Mouse (Mus musculus): ENCODE measurements around the gene Myh3. TPM values are rescaled to one million over a fixed set of nuclear protein-coding genes. Genes with fewer than 3 reads are reported as not detected.

The Myh3 gene
- polyA plus RNA-seq, 1 experiment: not detected

GRCm38 (mm10) chr11:67112851-67113202, 34.7 kb downstream of the Myh3 start:
- Histone ChIP-seq H3K4me3 (replicated peaks) (no peak overlapping the region), H3K9me3 (no peaks in the 10 kb centered on the region), H3K36me3 (replicated peaks; ENCODE audit: low read length) (no peaks in the 10 kb centered on the region), H3K27me3 (replicated peaks) (peaks cover 11% of the 10 kb centered on the region), H3K4me1 (no peaks in the 10 kb centered on the region)
- TF ChIP-seq FLI1 (IDR thresholded peaks at IDR 0.05; ENCODE audit: low read length) (no peak), GATA1 (IDR thresholded peaks at IDR 0.05; ENCODE audit: borderline replicate concordance, low read length) (no peak)

DNA sequence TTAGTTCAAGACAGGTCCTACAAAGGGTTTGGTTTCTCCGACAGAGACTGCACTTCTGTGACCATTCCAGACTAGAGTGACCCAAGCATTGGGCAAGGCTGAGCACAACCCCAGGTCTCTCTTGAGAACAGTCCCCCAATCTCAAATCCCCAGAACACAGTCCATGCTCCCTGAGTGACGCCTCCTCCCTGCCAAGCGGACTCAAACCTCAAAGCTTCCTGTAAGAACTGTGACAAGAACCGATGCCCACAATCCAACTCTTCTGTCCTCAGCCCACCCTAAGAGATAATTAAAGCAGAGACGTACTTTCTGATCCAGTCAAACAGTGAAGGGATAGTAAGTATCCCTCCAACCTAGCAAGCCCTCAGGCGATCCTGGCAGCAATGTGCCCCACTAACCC, 35.3 kb downstream of the Myh3 start:
- Histone ChIP-seq H3K27me3 (replicated peaks) (peaks cover 11% of the 10 kb centered on the region), H3K9me3 (no peaks in the 10 kb centered on the region), H3K36me3 (replicated peaks; ENCODE audit: low read length) (no peaks in the 10 kb centered on the region), H3K4me1 (no peaks in the 10 kb centered on the region), H3K4me3 (replicated peaks) (no peak overlapping the region)
- TF ChIP-seq GATA1 (IDR thresholded peaks at IDR 0.05; ENCODE audit: borderline replicate concordance, low read length) (no peak), FLI1 (IDR thresholded peaks at IDR 0.05; ENCODE audit: low read length) (no peak)

DNA sequence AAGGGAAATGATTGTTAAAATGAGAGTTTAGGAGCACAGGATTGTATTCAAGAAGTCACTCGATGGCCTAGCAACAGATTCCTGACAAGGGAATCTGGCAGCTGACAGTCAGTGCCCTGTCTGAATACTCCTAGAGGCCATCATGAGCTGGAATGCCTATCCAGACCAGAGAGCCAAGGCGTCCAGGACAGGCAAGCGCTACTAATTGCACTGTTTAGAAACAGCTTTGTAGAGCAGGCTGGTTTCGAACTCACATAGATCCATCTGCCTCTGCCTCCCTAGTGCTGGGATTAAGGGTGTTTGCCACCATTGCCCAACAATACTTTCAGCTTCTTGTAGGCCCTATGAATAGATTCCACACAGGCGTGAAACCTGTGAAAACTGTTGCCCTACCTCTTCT, 36.2 kb downstream of the Myh3 start:
- Histone ChIP-seq H3K4me3 (replicated peaks) (no peak overlapping the region), H3K36me3 (replicated peaks; ENCODE audit: low read length) (no peaks in the 10 kb centered on the region), H3K9me3 (no peaks in the 10 kb centered on the region), H3K27me3 (replicated peaks) (peaks cover 8% of the 10 kb centered on the region), H3K4me1 (no peaks in the 10 kb centered on the region)
- TF ChIP-seq GATA1 (IDR thresholded peaks at IDR 0.05; ENCODE audit: borderline replicate concordance, low read length): no peak

DNA sequence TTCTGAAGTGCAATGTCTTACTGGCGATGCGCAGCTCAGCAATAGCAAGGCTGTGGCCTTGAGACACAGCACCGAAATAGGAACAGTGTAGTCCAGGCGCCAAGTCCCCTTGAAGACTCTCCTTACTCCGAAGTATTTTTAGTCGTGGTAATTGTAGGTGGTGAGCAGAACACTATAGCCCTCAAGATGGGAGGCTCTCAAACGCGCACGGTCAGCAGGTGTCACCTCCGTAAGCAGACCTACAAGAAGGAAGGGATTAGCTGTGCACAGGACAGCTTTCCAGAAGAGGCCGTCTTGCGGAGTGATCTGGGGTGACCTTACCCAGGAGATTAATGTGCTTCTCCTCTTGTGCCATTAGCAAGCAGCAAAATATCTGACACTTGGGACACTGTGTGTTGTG, 36.8 kb downstream of the Myh3 start:
- no peak overlapping the region for H3K4me3 ChIP-seq (replicated peaks)
- peaks cover 7% of the 10 kb centered on the region for H3K27me3 ChIP-seq (replicated peaks)
- no peaks in the 10 kb centered on the region for H3K36me3 ChIP-seq (replicated peaks; ENCODE audit: low read length)
- no peaks in the 10 kb centered on the region for H3K9me3 ChIP-seq
- no peaks in the 10 kb centered on the region for H3K4me1 ChIP-seq
- TF ChIP-seq GATA1 (IDR thresholded peaks at IDR 0.05; ENCODE audit: borderline replicate concordance, low read length): no peak
- no peak for TF ChIP-seq FLI1 (IDR thresholded peaks at IDR 0.05; ENCODE audit: low read length)

DNA sequence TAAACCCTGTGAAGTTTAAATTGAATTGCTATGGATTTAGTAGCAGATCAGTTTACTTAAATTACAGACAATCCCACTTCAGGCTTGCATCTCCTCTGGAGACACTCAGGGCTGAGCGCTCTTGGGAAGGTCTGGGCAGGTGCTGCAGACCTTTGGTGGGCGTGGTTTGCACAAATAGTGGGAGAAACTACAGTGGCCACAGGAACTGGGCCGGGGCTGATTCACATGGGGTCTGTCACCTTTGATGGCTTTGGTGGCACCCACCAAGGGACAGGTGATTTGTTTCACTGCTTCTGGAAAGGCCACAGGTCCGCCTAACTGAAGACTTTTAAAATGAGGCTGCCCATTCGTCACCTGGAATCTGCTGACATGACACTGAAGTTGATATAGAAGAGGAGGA, 38.6 kb downstream of the Myh3 start:
- H3K9me3 ChIP-seq: no peaks in the 10 kb centered on the region
- no peak overlapping the region for H3K4me3 ChIP-seq (replicated peaks)
- H3K4me1 ChIP-seq: no peaks in the 10 kb centered on the region
- peaks cover 5% of the 10 kb centered on the region for H3K27me3 ChIP-seq (replicated peaks)
- no peaks in the 10 kb centered on the region for H3K36me3 ChIP-seq (replicated peaks; ENCODE audit: low read length)
- no peak for TF ChIP-seq GATA1 (IDR thresholded peaks at IDR 0.05; ENCODE audit: borderline replicate concordance, low read length)
- TF ChIP-seq FLI1 (IDR thresholded peaks at IDR 0.05; ENCODE audit: low read length): no peak

DNA sequence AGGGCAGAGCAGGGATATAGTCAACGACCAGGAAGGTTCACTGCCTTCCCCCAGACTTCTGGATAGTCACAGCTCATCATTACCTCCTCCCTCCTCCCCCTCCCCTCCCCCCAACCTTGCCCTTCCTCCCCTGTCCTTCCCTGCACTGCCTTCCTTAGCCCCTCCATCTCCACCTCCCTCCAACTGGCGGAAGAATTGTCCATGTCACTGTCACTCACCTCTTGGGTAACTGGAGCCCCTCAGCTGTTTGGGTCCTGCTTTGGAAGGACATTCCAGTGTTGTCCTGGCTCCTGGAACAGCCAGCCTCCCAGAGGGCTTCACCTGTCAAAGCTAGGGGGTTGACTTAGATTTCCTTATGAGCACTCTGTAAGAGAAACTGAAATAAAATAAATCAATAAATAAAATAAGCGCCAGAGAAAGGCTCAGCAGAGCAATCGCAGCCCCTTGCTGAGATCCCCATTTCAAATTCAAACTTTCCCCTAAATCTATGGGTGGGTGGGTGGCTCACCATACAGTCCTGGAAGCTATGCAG, 41.5 kb downstream of the Myh3 start:
- Histone ChIP-seq H3K4me3 (replicated peaks) (no peak overlapping the region), H3K4me1 (no peaks in the 10 kb centered on the region), H3K27me3 (replicated peaks) (peaks cover 8% of the 10 kb centered on the region), H3K36me3 (replicated peaks; ENCODE audit: low read length) (no peaks in the 10 kb centered on the region), H3K9me3 (no peaks in the 10 kb centered on the region)
- TF ChIP-seq FLI1 (IDR thresholded peaks at IDR 0.05; ENCODE audit: low read length) (no peak), GATA1 (IDR thresholded peaks at IDR 0.05; ENCODE audit: borderline replicate concordance, low read length) (no peak)

DNA sequence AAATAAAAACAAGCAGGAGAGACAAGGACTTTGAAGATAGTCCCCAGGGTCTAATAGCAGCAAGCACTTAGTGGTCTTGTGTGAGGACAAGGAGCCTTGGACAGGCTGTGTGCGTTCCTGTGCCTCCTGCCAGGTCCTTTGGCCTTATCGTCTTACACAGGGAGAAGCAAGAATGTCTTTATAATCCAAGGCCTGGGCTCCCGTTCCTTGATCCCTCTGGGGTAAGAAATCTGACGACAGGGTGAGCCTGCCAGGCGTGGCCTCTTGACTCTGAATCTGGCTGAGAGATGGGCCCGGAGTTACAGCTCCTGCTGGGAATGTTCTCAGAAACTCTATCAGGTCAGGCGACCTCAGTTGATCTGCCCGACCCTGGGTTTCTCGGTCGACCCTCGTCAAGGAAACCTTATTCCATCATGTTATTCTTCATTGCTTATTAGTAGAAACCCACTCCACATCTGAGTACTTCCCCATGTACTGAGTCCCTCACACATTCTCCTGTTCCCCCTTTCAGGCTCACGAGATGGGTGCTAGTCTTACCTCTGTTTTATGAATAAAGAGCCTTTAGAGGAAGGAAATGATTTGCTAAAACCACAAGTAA, 42.7 kb downstream of the Myh3 start:
- Histone ChIP-seq H3K36me3 (replicated peaks; ENCODE audit: low read length) (no peaks in the 10 kb centered on the region), H3K4me1 (no peaks in the 10 kb centered on the region), H3K9me3 (no peaks in the 10 kb centered on the region), H3K4me3 (replicated peaks) (no peak overlapping the region), H3K27me3 (replicated peaks) (peaks cover 4% of the 10 kb centered on the region)
- TF ChIP-seq FLI1 (IDR thresholded peaks at IDR 0.05; ENCODE audit: low read length) (no peak), GATA1 (IDR thresholded peaks at IDR 0.05; ENCODE audit: borderline replicate concordance, low read length) (no peak)

DNA sequence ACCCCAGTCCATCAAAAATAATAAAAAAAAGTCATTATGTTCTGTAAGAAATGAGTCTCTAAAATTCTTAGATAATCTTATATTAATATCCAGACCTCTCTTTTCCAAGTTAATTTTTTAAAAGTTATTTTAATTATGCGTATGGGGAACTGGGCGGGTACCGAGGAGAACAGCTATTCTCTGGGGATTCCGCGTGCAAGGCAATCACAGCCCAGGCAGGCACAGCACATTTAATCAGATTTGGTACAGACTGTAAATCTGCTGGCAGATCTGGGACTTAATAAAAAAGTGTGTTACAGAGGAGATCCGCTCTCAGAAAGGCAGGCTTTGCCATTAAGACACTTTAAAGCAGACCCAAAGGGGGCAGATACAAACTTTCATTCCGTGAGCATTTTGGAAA, 46.8 kb downstream of the Myh3 start:
- TF ChIP-seq FLI1 (IDR thresholded peaks at IDR 0.05; ENCODE audit: low read length) (no peak), GATA1 (IDR thresholded peaks at IDR 0.05; ENCODE audit: borderline replicate concordance, low read length) (no peak)
- no peaks in the 10 kb centered on the region for H3K36me3 ChIP-seq (replicated peaks; ENCODE audit: low read length)
- H3K27me3 ChIP-seq (replicated peaks): peaks cover 3% of the 10 kb centered on the region
- H3K9me3 ChIP-seq: no peaks in the 10 kb centered on the region
- no peak overlapping the region for H3K4me3 ChIP-seq (replicated peaks)
- no peaks in the 10 kb centered on the region for H3K4me1 ChIP-seq

DNA sequence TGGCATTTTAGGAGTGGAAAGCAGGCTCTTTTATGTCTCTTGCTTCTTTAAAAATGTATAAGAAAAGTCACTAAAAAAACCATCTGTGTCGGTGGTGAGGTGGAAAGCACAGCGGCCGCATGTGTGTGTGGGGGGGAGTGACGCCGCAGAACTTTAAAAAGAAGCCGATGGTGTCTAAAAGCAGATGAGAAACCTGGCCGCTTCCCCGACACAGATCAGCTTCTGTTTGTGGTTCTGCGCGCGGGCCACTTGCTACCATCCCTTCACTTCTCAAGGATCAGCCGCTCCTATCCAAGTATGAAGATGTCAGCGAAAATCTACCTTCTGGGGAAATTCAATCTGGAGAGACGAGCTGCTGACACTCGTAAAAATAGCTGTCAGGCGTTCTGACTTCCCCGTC, 47.3 kb downstream of the Myh3 start:
- H3K4me3 ChIP-seq (replicated peaks): no peak overlapping the region
- H3K36me3 ChIP-seq (replicated peaks; ENCODE audit: low read length): no peaks in the 10 kb centered on the region
- no peaks in the 10 kb centered on the region for H3K9me3 ChIP-seq
- TF ChIP-seq GATA1 (IDR thresholded peaks at IDR 0.05; ENCODE audit: borderline replicate concordance, low read length) (no peak), FLI1 (IDR thresholded peaks at IDR 0.05; ENCODE audit: low read length) (no peak)
- no peaks in the 10 kb centered on the region for H3K4me1 ChIP-seq
- H3K27me3 ChIP-seq (replicated peaks): peaks cover 3% of the 10 kb centered on the region

DNA sequence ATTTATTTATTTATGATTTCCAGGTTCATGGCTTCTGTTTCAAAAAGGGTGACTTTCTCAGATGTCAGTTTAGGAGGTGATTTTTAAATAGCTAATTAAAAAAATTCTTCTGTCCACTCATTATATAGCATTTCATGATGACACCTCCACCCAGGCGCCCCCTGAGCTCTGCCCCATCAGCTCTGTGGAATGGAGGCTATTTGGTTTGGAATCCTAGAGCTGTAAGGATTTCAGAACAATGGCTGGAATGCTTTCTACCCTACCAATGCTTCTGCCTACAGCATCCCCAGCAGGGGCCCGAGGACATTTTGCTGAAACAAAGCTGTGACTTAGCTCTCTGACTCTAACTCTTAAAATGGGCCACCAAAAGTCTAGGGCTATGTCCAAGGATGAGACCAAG, 55.4 kb downstream of the Myh3 start:
- Histone ChIP-seq H3K4me1 (no peaks in the 10 kb centered on the region), H3K36me3 (replicated peaks; ENCODE audit: low read length) (no peaks in the 10 kb centered on the region), H3K4me3 (replicated peaks) (no peak overlapping the region), H3K9me3 (no peaks in the 10 kb centered on the region), H3K27me3 (replicated peaks) (no peaks in the 10 kb centered on the region)
- no peak for TF ChIP-seq GATA1 (IDR thresholded peaks at IDR 0.05; ENCODE audit: borderline replicate concordance, low read length)
- TF ChIP-seq FLI1 (IDR thresholded peaks at IDR 0.05; ENCODE audit: low read length): no peak

GRCm38 (mm10) chr11:67134654-67135053, 56.6 kb downstream of the Myh3 start:
- Histone ChIP-seq H3K27me3 (replicated peaks) (no peaks in the 10 kb centered on the region), H3K9me3 (no peaks in the 10 kb centered on the region), H3K4me3 (replicated peaks) (no peak overlapping the region), H3K36me3 (replicated peaks; ENCODE audit: low read length) (no peaks in the 10 kb centered on the region), H3K4me1 (no peaks in the 10 kb centered on the region)
- TF ChIP-seq FLI1 (IDR thresholded peaks at IDR 0.05; ENCODE audit: low read length): no peak
- TF ChIP-seq GATA1 (IDR thresholded peaks at IDR 0.05; ENCODE audit: borderline replicate concordance, low read length): no peak

All from megakaryocyte, embryonic 14.5 days (primary cell).